Mouse (Mus musculus): ENCODE results near the gene Gm10134. TPM values are rescaled to one million over a fixed set of nuclear protein-coding genes. Genes with fewer than 3 reads are reported as not detected.
"Not testable (repeated sequence)": the region's sequence is repeated elsewhere in the genome, so short reads cannot be mapped to it uniquely, and the experiment has no call there.

Gm10134 gene
- total RNA-seq, 2 experiments from 2014 or later, result not detected

- no peak for DNase-seq (ENCODE audit: low spot score in 2 of 2)
Measured at GRCm38 (mm10) chr2:28504676-28505075, 1.2 kb upstream of the Gm10134 start.

- DNase-seq (ENCODE audit: low spot score in 2 of 2), result no peak
Measured at GRCm38 (mm10) chr2:28506291-28506690, 396 bp downstream of the Gm10134 start.

- DNase-seq (ENCODE audit: low spot score in 2 of 2), result not testable (repeated sequence)
Measured at GRCm38 (mm10) chr2:28511600-28511999, 5.7 kb downstream of the Gm10134 start.

GRCm38 (mm10) chr2:28512798-28513401, 7.0 kb downstream of the Gm10134 start, which contains the start of gene Ralgds:
Ralgds (plus strand) TSS chr2:28513125.
- peak in 1 of 2 experiments; percentile 29 for DNase-seq (ENCODE audit: low spot score in 2 of 2)

GRCm38 (mm10) chr2:28513431-28514370, 7.8 kb downstream of the Gm10134 start:
- peak in 1 of 2 experiments; percentile 34 for DNase-seq (ENCODE audit: low spot score in 2 of 2)

- peak; percentile 85 to 90 for DNase-seq (ENCODE audit: low spot score in 2 of 2)
Measured at GRCm38 (mm10) chr2:28514489-28514888, 8.6 kb downstream of the Gm10134 start.

GRCm38 (mm10) chr2:28517206-28517909, 11.5 kb downstream of the Gm10134 start:
- peak; percentile 58 to 59 for DNase-seq (ENCODE audit: low spot score in 2 of 2)

DNA sequence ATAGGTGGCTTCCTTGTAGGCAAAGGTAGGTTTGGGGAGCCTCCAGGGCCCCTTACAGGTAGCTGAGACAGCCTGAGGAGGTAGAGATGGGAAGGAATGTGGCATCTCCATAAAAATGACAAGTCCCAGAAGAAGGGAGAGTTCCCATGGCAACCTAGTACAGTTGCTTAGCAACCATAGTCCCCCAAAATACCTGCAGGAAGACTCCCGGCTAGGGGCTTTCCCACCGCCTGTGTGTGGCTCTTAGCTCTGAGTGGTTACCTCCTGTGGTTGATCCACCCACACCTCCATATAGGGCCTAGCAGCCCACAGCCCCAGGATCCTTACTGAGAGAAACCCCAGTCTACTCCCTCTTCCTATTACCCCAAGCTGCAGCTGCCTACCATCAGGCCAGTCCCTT, 12.3 kb downstream of the Gm10134 start:
- DNase-seq (ENCODE audit: low spot score in 2 of 2), result peak; percentile 58 to 64

DNA sequence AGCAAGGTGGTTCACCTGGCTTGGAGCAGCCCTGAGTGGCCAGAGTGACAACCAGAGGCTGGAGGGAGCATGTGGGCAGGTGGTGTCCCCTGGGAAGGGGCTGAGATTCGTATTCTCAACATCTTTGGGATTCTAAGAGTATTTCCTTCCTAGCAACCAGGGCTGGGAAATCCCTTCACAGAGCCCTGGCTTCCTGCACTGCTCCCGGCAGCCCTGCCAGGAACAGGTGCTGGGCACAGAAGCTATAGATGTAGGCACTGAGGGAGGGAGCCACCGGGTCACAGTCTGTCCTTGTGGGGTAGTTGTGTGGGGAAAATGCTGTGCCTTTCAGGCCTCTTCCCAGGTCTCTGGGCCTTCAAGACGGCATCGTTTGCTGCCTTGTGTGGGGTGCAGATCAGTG, 14.7 kb downstream of the Gm10134 start:
- DNase-seq (ENCODE audit: low spot score in 2 of 2), result peak in 1 of 2 experiments; percentile 16

DNA sequence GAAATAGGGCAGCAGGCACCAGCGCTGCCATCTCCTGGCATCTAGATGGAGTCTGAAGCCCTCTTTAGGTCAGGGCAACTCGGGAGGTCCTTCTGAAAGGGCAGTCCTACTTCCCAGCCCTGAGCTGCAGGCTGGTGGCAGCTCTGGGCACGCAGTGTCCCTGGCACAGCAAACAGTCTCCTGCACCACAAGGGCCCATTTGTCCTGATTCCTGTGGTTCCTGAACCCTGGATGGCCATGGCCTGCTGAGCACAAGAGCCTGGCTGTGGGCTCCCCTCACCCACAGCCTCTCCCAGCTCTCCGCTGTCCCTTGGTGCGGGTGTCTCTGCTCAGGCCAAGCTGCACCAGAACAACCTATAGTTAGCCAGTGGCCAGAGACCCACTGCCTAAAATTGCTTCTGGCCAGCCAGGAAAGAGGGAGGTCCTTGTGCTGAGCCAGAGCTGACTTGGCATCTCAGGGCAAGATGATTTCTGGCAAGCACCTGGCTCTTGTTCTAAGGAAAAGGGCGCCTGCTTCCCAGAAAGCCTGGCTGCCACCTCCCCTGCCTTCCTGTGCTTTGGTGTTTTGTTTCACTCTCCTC, 15.8 kb downstream of the Gm10134 start:
- DNase-seq (ENCODE audit: low spot score in 2 of 2), result peak; percentile 54 to 82

DNA sequence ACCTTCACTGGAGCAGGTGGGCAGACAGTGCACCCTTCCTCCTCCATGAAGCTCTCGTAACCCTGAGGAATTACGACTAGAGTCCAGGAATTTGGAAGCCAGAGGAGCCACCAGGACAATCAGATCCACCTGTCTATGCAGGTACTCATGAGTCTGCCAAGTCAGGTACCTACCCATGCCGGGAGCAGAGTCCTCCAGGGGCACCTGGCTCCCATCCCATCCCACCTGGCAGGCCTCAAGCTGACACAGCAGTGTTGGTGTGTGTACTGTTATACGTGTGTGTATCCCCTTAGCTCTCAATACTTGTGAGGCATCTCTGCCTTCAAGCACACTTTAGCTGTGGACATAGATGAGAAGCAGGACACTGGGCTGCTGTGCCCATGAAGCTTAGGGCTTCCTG, 16.3 kb downstream of the Gm10134 start:
- peak in 1 of 2 experiments; percentile 6 for DNase-seq (ENCODE audit: low spot score in 2 of 2)

- DNase-seq (ENCODE audit: low spot score in 2 of 2), result peak; percentile 85 to 93
Measured at GRCm38 (mm10) chr2:28523643-28524117, 17.8 kb downstream of the Gm10134 start.

GRCm38 (mm10) chr2:28524406-28524805, 18.5 kb downstream of the Gm10134 start:
- DNase-seq (ENCODE audit: low spot score in 2 of 2), result peak in 1 of 2 experiments; percentile 0

DNA sequence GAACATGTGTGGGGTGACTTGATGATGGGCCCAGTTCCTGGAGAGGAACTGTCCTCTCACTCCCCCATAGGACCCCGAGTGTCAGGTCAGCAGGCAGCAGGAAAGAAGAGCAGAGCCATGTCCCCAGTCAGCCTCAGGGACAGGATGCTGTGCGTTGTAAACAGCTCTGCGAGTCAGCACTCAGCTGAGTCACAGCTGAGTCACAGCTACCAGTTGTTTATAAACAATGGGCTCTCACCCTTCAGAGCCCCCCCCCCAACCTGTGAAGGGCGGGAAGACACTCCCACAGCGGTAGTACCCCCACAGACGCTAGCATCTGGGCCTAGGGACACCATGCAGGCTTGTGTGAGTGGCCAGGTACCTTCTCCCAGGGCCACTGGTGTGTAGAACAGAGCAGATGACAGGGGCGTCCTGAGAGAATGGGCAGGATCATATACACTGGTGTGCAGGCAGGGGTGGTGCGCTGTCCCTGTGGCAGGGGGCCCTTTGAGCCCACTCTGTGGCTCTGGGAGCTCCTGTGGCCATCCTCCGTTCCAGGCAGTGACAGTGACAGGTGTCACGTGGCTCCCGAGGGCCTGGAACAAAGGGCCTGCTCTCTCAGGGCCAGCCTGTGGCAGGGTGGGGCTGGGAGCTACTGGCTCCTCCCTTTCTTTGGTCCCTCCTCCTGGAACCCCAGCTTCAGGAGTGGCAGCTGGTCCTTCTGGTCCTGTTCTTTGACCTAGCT, 19.5 kb downstream of the Gm10134 start:
- no peak for DNase-seq (ENCODE audit: low spot score in 2 of 2)

- DNase-seq (ENCODE audit: low spot score in 2 of 2), result no peak
Measured at GRCm38 (mm10) chr2:28525943-28526876, 20.3 kb downstream of the Gm10134 start.

- DNase-seq (ENCODE audit: low spot score in 2 of 2), result no peak
Measured at GRCm38 (mm10) chr2:28527436-28528353, 21.8 kb downstream of the Gm10134 start.

DNA sequence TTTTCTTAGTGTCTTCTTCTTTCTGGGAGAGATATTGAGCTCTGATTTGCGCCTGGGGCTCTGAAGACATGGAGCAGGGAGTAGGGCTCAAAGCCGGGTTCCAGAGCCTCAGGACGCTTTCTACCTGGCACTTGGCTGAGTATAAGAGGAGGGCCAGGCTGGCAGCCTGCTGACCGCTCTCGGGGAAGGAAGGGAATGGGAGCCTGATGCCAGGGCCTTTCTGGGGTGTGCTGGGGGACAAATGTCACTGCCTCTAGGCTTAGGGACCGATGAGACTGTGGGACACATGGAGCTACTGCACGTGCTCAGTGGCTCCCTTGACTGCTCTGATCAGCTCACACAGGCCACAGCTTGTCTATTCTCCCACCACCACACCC, 22.4 kb downstream of the Gm10134 start:
- DNase-seq (ENCODE audit: low spot score in 2 of 2), result no peak

DNA sequence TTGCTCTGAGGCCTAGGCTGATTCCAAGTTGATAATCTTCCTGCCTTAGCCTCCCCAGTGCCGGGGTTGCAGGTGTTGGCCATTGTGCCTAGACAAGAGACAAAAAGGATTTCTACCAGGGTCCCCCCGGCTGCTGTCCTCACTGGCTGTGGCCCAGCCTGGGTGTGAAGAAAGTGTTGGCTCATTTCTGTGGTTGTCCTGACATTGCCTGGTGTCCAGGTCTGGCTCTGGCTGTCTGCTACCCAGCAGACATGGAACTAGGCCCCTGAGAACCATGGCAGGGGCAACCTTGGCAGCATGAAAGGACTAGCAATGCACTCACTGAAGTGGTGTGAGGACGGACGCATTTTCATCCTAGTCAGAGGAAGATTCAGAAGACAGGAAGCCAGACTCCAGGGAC, 24.0 kb downstream of the Gm10134 start:
- no peak for DNase-seq (ENCODE audit: low spot score in 2 of 2)

Measured in layer of hippocampus, postnatal 14 days (tissue).